Mouse (Mus musculus) ES-E14 (cell line): ENCODE results near the gene Gm4307. TPM values are rescaled to one million over a fixed set of nuclear protein-coding genes. Genes with fewer than 3 reads are reported as not detected.

ENCODE experiments used
- total RNA-seq: library from RNA; depleted of rRNA; stranded (reverse); fragments of 300-350 nt; gene quantifications from 2 replicates; pipeline ENCODE4 v1.2.3, GENCODE M21; 2012; rRNA removed

Gm4307 gene
- total RNA-seq, 1 experiment = 1.4 TPM

Other genes with a start within 250 kb of the Gm4307 start
- 2.3 and 2.4 TPM in 2 replicates for gene Gm4301, start 25.7 kb upstream of the Gm4307 start, total RNA-seq
- 6.1 and 7.1 TPM in 2 replicates for gene Gm4302, start 20.5 kb upstream of the Gm4307 start, total RNA-seq
- gene Gm4303, start 15.4 kb upstream of the Gm4307 start, total RNA-seq = 1.1 and 1.4 TPM in 2 replicates
- 1.1 and 1.4 TPM in 2 replicates for gene Gm4305, start 10.2 kb upstream of the Gm4307 start, total RNA-seq
- gene Gm4312, start 21.2 kb downstream of the Gm4307 start, total RNA-seq = 2.3 and 2.4 TPM in 2 replicates
- 57.0 and 59.4 TPM in 2 replicates for gene Tmtc3, start 126.0 kb downstream of the Gm4307 start, total RNA-seq
- 8.7 and 12.5 TPM in 2 replicates for gene Cep290, start 126.2 kb downstream of the Gm4307 start, total RNA-seq
- gene 4930430F08Rik, start 229.1 kb downstream of the Gm4307 start, total RNA-seq = 20.7 and 21.4 TPM in 2 replicates
- gene 1700017N19Rik, start 229.1 kb downstream of the Gm4307 start, total RNA-seq = not detected in 2 replicates